Mouse (Mus musculus) midbrain, postnatal 0 days (tissue): ENCODE data around the gene Dand5. TPM values are rescaled to one million over a fixed set of nuclear protein-coding genes. Genes with fewer than 3 reads are reported as not detected.

Experiments used
- ATAC-seq: fragments of 200-750 bp; cut with Nextera tagmentation; 2 replicates; pipeline ENCODE4 v1.8.0; 2017; ENCODE audit warnings: moderate number of reproducible peaks, mild to moderate bottlenecking, moderate TSS enrichment, moderate library complexity; ENCODE audit not compliant: low FRiP score
- DNase-seq: peaks from one replicate; pipeline ENCODE4 v3.0.0-alpha.2; 2015; ENCODE audit warnings: low spot score
- H3K27ac ChIP-seq: fragments of 300-500 bp; sonication (generic); 2 replicates; pipeline ENCODE4 v1.5.1; 2014; ENCODE audit warnings: low read depth, mild to moderate bottlenecking, low read length, mixed read lengths
- H3K27me3 ChIP-seq: fragments of 300-500 bp; sonication (generic); 2 replicates; pipeline ENCODE4 v1.6.1; 2014; ENCODE audit warnings: low read length, control low read depth, mixed read lengths; ENCODE audit not compliant: insufficient read depth
- H3K36me3 ChIP-seq: fragments of 300-500 bp; sonication (generic); 2 replicates; pipeline ENCODE4 v1.6.1; 2014; ENCODE audit warnings: low read length, control low read depth, mixed read lengths; ENCODE audit not compliant: insufficient read depth
- H3K4me1 ChIP-seq: fragments of 300-500 bp; sonication (generic); 2 replicates; pipeline ENCODE4 v1.6.1; 2014; ENCODE audit warnings: mild to moderate bottlenecking, control low read depth, antibody characterized with exemption, low read length, mixed read lengths; ENCODE audit not compliant: insufficient read depth
- H3K4me2 ChIP-seq: fragments of 300-500 bp; sonication (generic); 2 replicates; pipeline ENCODE4 v1.6.1; 2014; ENCODE audit warnings: low read depth, mild to moderate bottlenecking, low read length, mixed read lengths; ENCODE audit not compliant: poor library complexity, severe bottlenecking
- H3K4me3 ChIP-seq: fragments of 300-500 bp; sonication (generic); 2 replicates; pipeline ENCODE4 v1.5.1; 2014; ENCODE audit warnings: low read depth, mild to moderate bottlenecking, low read length, moderate library complexity
- H3K9ac ChIP-seq: fragments of 300-500 bp; sonication (generic); replicated peaks from 2 replicates; pipeline ENCODE4 v1.6.1; 2014; ENCODE audit warnings: mild to moderate bottlenecking, low read length, moderate library complexity, mixed read lengths; ENCODE audit not compliant: poor library complexity, severe bottlenecking
- H3K9me3 ChIP-seq: fragments of 300-500 bp; sonication (generic); 2 replicates; pipeline ENCODE4 v1.6.1; 2016; ENCODE audit warnings: low read length, control low read depth
- CTCF ChIP-seq: IDR thresholded peaks from 2 replicates; pipeline ENCODE4 v1.5.1; 2016; ENCODE audit warnings: antibody characterized with exemption, mild to moderate bottlenecking
- WGBS: fragments of 180-500 bp; shearing (Covaris S2); extraction: QIAGEN DNeasy Blood & Tissue Kit; methylation state at CpG from one replicate; pipeline ENCODE4 v1.1.7; 2014; 5-methylcytosine and 5-hydroxymethylcytosine counted together
- polyA plus RNA-seq: library from polyadenylated mRNA; unstranded; fragments of >200 nt; fragmentation: Nextera tagmentation; extraction: Ambion mirVana; gene quantifications from 2 replicates; pipeline ENCODE4 v1.2.1, GENCODE M21; 2015
- total RNA-seq: library from RNA; depleted of rRNA; stranded (reverse); fragments of >200 nt; gene quantifications from 2 replicates; pipeline ENCODE4 v1.2.3, GENCODE M21; 2014

The Dand5 gene
- total and polyA plus RNA-seq, 2 experiments from 2014 or later, result 7.6 to 12.6 TPM

GRCm38 (mm10) chr8:84780949-84781680 is 41.5 kb downstream of the Dand5 start:
- no peaks in the 10 kb centered on the region for H3K36me3 ChIP-seq
- H3K27ac ChIP-seq, result no peak overlapping the region
- no peak overlapping the region for H3K4me3 ChIP-seq
- ATAC-seq (no peak), DNase-seq (no peak)
- 0 out of 2 replicates have a peak, but pooled peaks cover 2% of the 10 kb centered on the region for H3K4me1 ChIP-seq
- H3K4me2 ChIP-seq, result no peak overlapping the region
- H3K9me3 ChIP-seq, result no peaks in the 10 kb centered on the region
- no peak for TF ChIP-seq CTCF
- 34% methylated on average over 6 of the region's 6 CpGs for WGBS
- no peak overlapping the region for H3K9ac ChIP-seq
- H3K27me3 ChIP-seq, result peaks cover 65% of the 10 kb centered on the region

DNA sequence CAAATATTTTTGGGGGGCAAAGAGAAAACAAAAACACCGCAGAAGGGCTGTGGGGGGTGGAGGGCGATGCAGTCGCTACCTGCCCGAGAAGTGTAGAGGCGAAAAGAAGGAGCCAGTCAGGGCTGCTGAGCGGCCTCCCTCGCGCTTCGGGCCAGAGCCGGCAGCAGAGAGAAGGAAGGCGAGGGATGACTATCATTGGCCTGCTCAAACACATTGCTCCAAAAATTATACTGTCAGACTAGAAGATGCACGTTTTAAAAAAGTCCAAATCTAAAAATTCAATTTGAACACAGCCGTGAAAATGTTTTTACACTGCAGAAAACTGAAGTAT is 42.4 kb downstream of the Dand5 start:
- 18% methylated on average over 13 of the region's 13 CpGs for WGBS
- Histone ChIP-seq H3K4me3 (no peak overlapping the region), H3K9me3 (no peaks in the 10 kb centered on the region), H3K27ac (peak overlapping the region; percentile 67; the same call in 1 of the 2 replicates), H3K36me3 (no peaks in the 10 kb centered on the region), H3K4me1 (0 out of 2 replicates have a peak, but pooled peaks cover 5% of the 10 kb centered on the region), H3K9ac (no peak overlapping the region), H3K4me2 (no peak overlapping the region), H3K27me3 (peaks cover 67% of the 10 kb centered on the region)
- TF ChIP-seq CTCF, result no peak
- ATAC-seq (no peak), DNase-seq (no peak)

- no peak for ATAC-seq
- Histone ChIP-seq H3K27ac (peak overlapping the region; percentile 67), H3K4me1 (0 out of 2 replicates have a peak, but pooled peaks cover 5% of the 10 kb centered on the region), H3K9me3 (no peaks in the 10 kb centered on the region), H3K4me2 (no peak overlapping the region), H3K27me3 (peaks cover 63% of the 10 kb centered on the region), H3K36me3 (no peaks in the 10 kb centered on the region), H3K4me3 (no peak overlapping the region), H3K9ac (0 out of 2 replicates have a peak overlapping the region, but pooled peaks have one; percentile 9)
- TF ChIP-seq CTCF, result no peak
- peak; percentile 68 for DNase-seq
- 14% methylated on average over 19 of the region's 19 CpGs for WGBS
These were observed 43.0 kb downstream of the Dand5 start for GRCm38 (mm10) chr8:84779519-84780224.

DNA sequence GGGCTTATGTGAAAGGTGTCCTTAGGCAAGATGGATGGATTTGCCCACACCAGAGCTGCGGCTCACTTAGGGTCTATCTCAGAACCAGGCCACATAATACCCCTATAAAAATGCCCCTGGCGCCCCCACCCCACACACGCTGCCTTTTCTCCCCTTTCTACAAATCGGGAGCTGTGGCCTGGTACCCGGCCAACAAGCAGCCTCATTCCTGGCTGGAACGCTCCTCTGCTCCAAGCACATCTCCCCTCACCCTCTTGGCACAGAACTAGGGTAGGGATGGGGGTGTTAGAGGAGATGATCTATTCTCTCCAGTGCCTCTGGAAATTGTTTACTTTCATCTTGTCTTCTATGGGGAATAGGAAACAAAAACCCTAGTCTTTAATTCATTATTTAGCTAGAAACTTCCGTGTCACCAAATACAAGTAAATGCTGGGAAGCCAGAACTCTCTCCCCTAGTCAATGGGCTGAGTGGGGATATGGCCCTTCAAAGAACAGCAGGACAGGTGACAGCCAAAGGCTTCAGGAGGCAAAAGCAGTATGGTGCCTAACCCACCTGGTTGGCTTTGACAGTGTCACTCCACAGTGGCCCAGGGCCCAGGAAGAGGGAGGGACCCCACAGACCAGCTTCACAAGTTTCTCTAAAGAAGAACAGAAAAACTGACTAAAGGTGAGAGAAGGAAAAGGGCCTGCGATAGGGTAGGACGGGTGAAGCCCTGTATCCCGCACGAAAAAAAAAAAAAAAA is 43.8 kb downstream of the Dand5 start:
- H3K9me3 ChIP-seq, result no peaks in the 10 kb centered on the region
- ATAC-seq (no peak), DNase-seq (peak; percentile 64)
- TF ChIP-seq CTCF, result no peak
- H3K4me1 ChIP-seq, result 0 out of 2 replicates have a peak, but pooled peaks cover 5% of the 10 kb centered on the region
- peak overlapping the region; percentile 67 for H3K27ac ChIP-seq
- WGBS, result 13% methylated on average over 10 of the region's 11 CpGs
- no peaks in the 10 kb centered on the region for H3K36me3 ChIP-seq
- peaks cover 57% of the 10 kb centered on the region for H3K27me3 ChIP-seq
- no peak overlapping the region for H3K4me3 ChIP-seq
- no peak overlapping the region for H3K4me2 ChIP-seq
- no peak overlapping the region for H3K9ac ChIP-seq

- Histone ChIP-seq H3K4me1 (0 out of 2 replicates have a peak, but pooled peaks cover 5% of the 10 kb centered on the region), H3K36me3 (no peaks in the 10 kb centered on the region), H3K9me3 (no peaks in the 10 kb centered on the region), H3K9ac (no peak overlapping the region), H3K4me3 (no peak overlapping the region), H3K27ac (no peak overlapping the region; the same call in 1 of the 2 replicates), H3K4me2 (no peak overlapping the region), H3K27me3 (peaks cover 57% of the 10 kb centered on the region)
- ATAC-seq, result no peak
- 44% methylated on average over 10 of the region's 10 CpGs for WGBS
- TF ChIP-seq CTCF, result no peak
- no peak for DNase-seq
These were observed 44.6 kb downstream of the Dand5 start for GRCm38 (mm10) chr8:84777899-84778637.
